Mouse (Mus musculus): ENCODE results near the gene Lao1.

The Lao1 gene

GRCm38 (mm10) chr4:119015557-119015956 is 54.2 kb downstream of the Lao1 start:
- no peak for DNase-seq (ENCODE audit: low spot score)

GRCm38 (mm10) chr4:119017078-119017477 is 55.7 kb downstream of the Lao1 start:
- no peak for DNase-seq (ENCODE audit: low spot score)
